Mouse (Mus musculus): Measurements from ENCODE around the gene Arfgap1. TPM values are rescaled to one million over a fixed set of nuclear protein-coding genes. Genes with fewer than 3 reads are reported as not detected.
A peak's percentile ranks its signal among the peaks of the same experiment; 100 is the strongest.

The Arfgap1 gene
- polyA plus RNA-seq, 2 experiments: 102 to 161 TPM

- peak; percentile 65 for DNase-seq (ENCODE audit: low spot score)
- WGBS: 7% methylated on average over 4 of the region's 4 CpGs
- Histone ChIP-seq H3K36me3 (ENCODE audit: control insufficient read depth, insufficient read depth, low read length) (no peaks in the 10 kb centered on the region), H3K4me3 (replicated peaks; ENCODE audit: low read length) (no peak overlapping the region), H3K9ac (ENCODE audit: low read depth, low read length, severe bottlenecking) (no peak overlapping the region), H3K4me2 (replicated peaks; ENCODE audit: low read depth, low read length, severe bottlenecking) (no peak overlapping the region), H3K27ac (replicated peaks; ENCODE audit: low read depth, low read length) (no peak overlapping the region), H3K9me3 (ENCODE audit: control insufficient read depth, low read length) (no peaks in the 10 kb centered on the region), H3K4me1 (ENCODE audit: control insufficient read depth, insufficient read depth, low read length) (no peaks in the 10 kb centered on the region), H3K27me3 (ENCODE audit: control insufficient read depth, insufficient read depth, low read length) (no peaks in the 10 kb centered on the region)
- no peak for TF ChIP-seq POLR2A (IDR thresholded peaks at IDR 0.05; ENCODE audit: borderline replicate concordance, extremely low read depth, insufficient read depth, insufficient read length)
- ATAC-seq (ENCODE audit: low FRiP score, low read depth): no peak
Observed at GRCm38 (mm10) chr2:180925176-180925575, 41.8 kb upstream of the Arfgap1 start.

DNA sequence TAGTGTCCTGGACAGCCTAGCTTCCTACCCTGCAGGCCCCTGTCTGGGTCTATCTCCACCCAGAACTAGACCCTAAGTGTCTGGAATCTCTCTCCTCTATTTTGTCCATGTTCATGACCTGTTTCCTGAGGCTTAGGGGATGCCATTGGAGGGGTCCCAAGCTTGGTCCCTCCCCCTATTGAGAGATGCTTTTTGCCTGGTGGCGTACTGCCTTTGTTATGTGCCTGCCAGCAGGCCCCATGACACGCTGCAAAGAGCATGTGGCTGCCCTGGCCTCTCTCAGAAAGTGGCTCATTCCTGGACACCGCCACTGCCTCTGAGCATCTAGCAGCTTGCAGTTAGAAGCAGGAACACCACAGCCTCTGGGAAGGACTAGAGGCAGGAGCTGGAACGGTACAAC lies 38.3 kb upstream of the Arfgap1 start, which contains the start of gene Birc7:
TSS of gene Birc7 (plus strand) at position 301 of the 400 bp plus-strand sequence.
- no peaks in the 10 kb centered on the region for H3K4me1 ChIP-seq (ENCODE audit: control insufficient read depth, insufficient read depth, low read length)
- WGBS: 57% methylated on average over 4 of the region's 4 CpGs
- no peak within 1 kb of the TSS for H3K4me3 ChIP-seq (replicated peaks; ENCODE audit: low read length)
- no peak within 1 kb of the TSS for H3K9ac ChIP-seq (ENCODE audit: low read depth, low read length, severe bottlenecking)
- no peak within 1 kb of the TSS for H3K4me2 ChIP-seq (replicated peaks; ENCODE audit: low read depth, low read length, severe bottlenecking)
- DNase-seq (ENCODE audit: low spot score) (no peak), ATAC-seq (ENCODE audit: low FRiP score, low read depth) (no peak)
- H3K9me3 ChIP-seq (ENCODE audit: control insufficient read depth, low read length): no peaks in the 10 kb centered on the region
- no peak for TF ChIP-seq POLR2A (IDR thresholded peaks at IDR 0.05; ENCODE audit: borderline replicate concordance, extremely low read depth, insufficient read depth, insufficient read length)
- H3K36me3 ChIP-seq (ENCODE audit: control insufficient read depth, insufficient read depth, low read length): no peaks in the 10 kb centered on the region
- no peak within 1 kb of the TSS for H3K27ac ChIP-seq (replicated peaks; ENCODE audit: low read depth, low read length)
- H3K27me3 ChIP-seq (ENCODE audit: control insufficient read depth, insufficient read depth, low read length): no peaks in the 10 kb centered on the region

- Histone ChIP-seq H3K9me3 (ENCODE audit: control insufficient read depth, low read length) (no peaks in the 10 kb centered on the region), H3K9ac (ENCODE audit: low read depth, low read length, severe bottlenecking) (no peak overlapping the region), H3K36me3 (ENCODE audit: control insufficient read depth, insufficient read depth, low read length) (no peaks in the 10 kb centered on the region), H3K27me3 (ENCODE audit: control insufficient read depth, insufficient read depth, low read length) (no peaks in the 10 kb centered on the region), H3K4me2 (replicated peaks; ENCODE audit: low read depth, low read length, severe bottlenecking) (no peak overlapping the region), H3K4me1 (ENCODE audit: control insufficient read depth, insufficient read depth, low read length) (no peaks in the 10 kb centered on the region), H3K4me3 (replicated peaks; ENCODE audit: low read length) (no peak overlapping the region), H3K27ac (replicated peaks; ENCODE audit: low read depth, low read length) (no peak overlapping the region)
- no peak for TF ChIP-seq POLR2A (IDR thresholded peaks at IDR 0.05; ENCODE audit: borderline replicate concordance, extremely low read depth, insufficient read depth, insufficient read length)
- DNase-seq (ENCODE audit: low spot score): no peak
- ATAC-seq (ENCODE audit: low FRiP score, low read depth): no peak
- 75% methylated on average over 1 of the region's 1 CpGs for WGBS
Observed at GRCm38 (mm10) chr2:180932418-180932817, 34.6 kb upstream of the Arfgap1 start.

GRCm38 (mm10) chr2:180940187-180940586 lies 26.8 kb upstream of the Arfgap1 start:
- Histone ChIP-seq H3K9ac (ENCODE audit: low read depth, low read length, severe bottlenecking) (no peak overlapping the region), H3K4me2 (replicated peaks; ENCODE audit: low read depth, low read length, severe bottlenecking) (no peak overlapping the region)
- TF ChIP-seq POLR2A (IDR thresholded peaks at IDR 0.05; ENCODE audit: borderline replicate concordance, extremely low read depth, insufficient read depth, insufficient read length): no peak

GRCm38 (mm10) chr2:180941869-180942268 lies 25.2 kb upstream of the Arfgap1 start:
- no peaks in the 10 kb centered on the region for H3K36me3 ChIP-seq (ENCODE audit: control insufficient read depth, insufficient read depth, low read length)
- no peak overlapping the region for H3K4me3 ChIP-seq (replicated peaks; ENCODE audit: low read length)
- no peak for TF ChIP-seq POLR2A (IDR thresholded peaks at IDR 0.05; ENCODE audit: borderline replicate concordance, extremely low read depth, insufficient read depth, insufficient read length)
- no peak for ATAC-seq (ENCODE audit: low FRiP score, low read depth)
- no peaks in the 10 kb centered on the region for H3K4me1 ChIP-seq (ENCODE audit: control insufficient read depth, insufficient read depth, low read length)
- H3K27ac ChIP-seq (replicated peaks; ENCODE audit: low read depth, low read length): no peak overlapping the region
- no peaks in the 10 kb centered on the region for H3K9me3 ChIP-seq (ENCODE audit: control insufficient read depth, low read length)
- DNase-seq (ENCODE audit: low spot score): peak; percentile 45
- no peak overlapping the region for H3K9ac ChIP-seq (ENCODE audit: low read depth, low read length, severe bottlenecking)
- no peaks in the 10 kb centered on the region for H3K27me3 ChIP-seq (ENCODE audit: control insufficient read depth, insufficient read depth, low read length)
- H3K4me2 ChIP-seq (replicated peaks; ENCODE audit: low read depth, low read length, severe bottlenecking): no peak overlapping the region

More at GRCm38 (mm10) chr2:180940187-180940586, 26.8 kb upstream of the Arfgap1 start:
- no peaks in the 10 kb centered on the region for H3K4me1 ChIP-seq (ENCODE audit: control insufficient read depth, insufficient read depth, low read length)
- no peaks in the 10 kb centered on the region for H3K9me3 ChIP-seq (ENCODE audit: control insufficient read depth, low read length)
- DNase-seq (ENCODE audit: low spot score) (no peak), ATAC-seq (ENCODE audit: low FRiP score, low read depth) (no peak)
- no peaks in the 10 kb centered on the region for H3K27me3 ChIP-seq (ENCODE audit: control insufficient read depth, insufficient read depth, low read length)
- H3K36me3 ChIP-seq (ENCODE audit: control insufficient read depth, insufficient read depth, low read length): no peaks in the 10 kb centered on the region
- H3K4me3 ChIP-seq (replicated peaks; ENCODE audit: low read length): no peak overlapping the region
- no peak overlapping the region for H3K27ac ChIP-seq (replicated peaks; ENCODE audit: low read depth, low read length)

DNA sequence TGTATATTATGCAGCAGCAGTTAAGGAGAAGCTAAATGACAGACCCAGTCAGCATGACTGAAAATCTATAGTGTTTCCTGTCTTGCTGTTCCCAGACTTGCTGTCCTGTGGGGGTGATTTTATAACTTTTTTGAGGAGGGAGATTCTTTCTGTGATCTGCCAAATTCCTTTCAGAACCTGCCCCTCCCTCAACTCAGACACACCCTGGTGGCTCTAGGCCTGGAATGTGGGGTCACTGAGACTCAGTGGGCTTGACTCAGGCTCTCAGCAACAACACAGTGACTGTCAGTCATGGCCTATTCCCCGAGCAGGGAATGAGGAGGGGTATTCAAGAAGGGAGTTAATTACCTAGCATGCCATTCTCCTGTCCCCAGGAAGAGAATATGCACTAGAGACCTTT lies 17.1 kb upstream of the Arfgap1 start:
- WGBS: 23% methylated on average over 1 of the region's 1 CpGs
- no peak for TF ChIP-seq POLR2A (IDR thresholded peaks at IDR 0.05; ENCODE audit: borderline replicate concordance, extremely low read depth, insufficient read depth, insufficient read length)
- DNase-seq (ENCODE audit: low spot score) (no peak), ATAC-seq (ENCODE audit: low FRiP score, low read depth) (no peak)
- no peak overlapping the region for H3K4me2 ChIP-seq (replicated peaks; ENCODE audit: low read depth, low read length, severe bottlenecking)
- no peaks in the 10 kb centered on the region for H3K9me3 ChIP-seq (ENCODE audit: control insufficient read depth, low read length)
- no peak overlapping the region for H3K4me3 ChIP-seq (replicated peaks; ENCODE audit: low read length)
- H3K36me3 ChIP-seq (ENCODE audit: control insufficient read depth, insufficient read depth, low read length): no peaks in the 10 kb centered on the region
- H3K27ac ChIP-seq (replicated peaks; ENCODE audit: low read depth, low read length): no peak overlapping the region
- H3K4me1 ChIP-seq (ENCODE audit: control insufficient read depth, insufficient read depth, low read length): no peaks in the 10 kb centered on the region; the same call in 1 of the 2 replicates
- H3K27me3 ChIP-seq (ENCODE audit: control insufficient read depth, insufficient read depth, low read length): no peaks in the 10 kb centered on the region; the same call in 1 of the 2 replicates
- H3K9ac ChIP-seq (ENCODE audit: low read depth, low read length, severe bottlenecking): no peak overlapping the region

All from limb, embryonic 14.5 days (tissue).